Mouse (Mus musculus): ENCODE measurements around the gene Sephs1.

Gene Sephs1

DNA sequence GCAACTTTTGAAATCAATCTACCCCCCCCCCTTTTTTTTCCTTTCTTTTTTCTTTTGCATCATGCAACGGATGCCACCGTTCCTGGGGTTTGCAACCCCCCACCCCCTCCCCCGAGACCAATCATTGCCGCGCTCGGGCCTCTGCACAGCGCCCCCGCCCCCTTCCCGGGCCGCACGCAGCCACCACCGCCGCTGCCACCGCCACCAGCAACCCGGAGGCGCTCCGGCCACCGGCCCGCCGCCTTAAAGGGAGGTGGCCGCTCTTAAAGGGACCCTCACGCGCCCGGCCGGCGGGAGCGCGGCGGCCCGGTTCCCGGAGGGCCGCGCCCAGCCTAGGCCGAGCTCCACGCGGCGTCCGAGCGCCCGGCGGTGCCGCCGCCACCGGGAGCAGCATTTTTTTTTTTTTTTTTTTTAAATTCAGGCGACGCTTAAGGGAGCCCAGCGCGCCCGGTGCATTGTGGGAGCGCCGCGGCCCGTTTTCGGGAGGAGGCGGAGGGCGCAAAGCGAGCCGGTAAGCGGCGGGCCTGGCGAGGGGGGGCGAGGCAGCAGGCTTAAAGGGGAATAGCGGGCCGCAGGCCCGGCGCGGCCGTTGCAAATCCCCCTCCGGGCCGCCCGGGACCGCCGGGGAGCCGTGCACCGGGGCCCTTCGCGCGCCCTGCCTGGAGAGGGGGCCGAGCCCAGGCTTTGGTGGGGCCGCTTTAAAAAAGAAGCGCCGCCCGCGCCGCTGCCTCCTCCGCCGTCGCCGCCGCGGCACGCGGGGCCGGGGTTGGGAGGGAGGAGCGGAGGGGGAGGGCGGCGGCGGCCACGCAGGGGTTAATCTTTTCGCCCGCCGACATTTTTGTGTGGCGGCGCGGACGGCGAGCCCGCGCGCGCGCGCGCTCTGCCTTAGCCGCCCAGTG lies at the start of gene Sephs1:
Gene Sephs1 (plus strand): TSS at position 215 of the 899 bp plus-strand sequence.
- peak; percentile 85 to 90 for DNase-seq

- no peak for DNase-seq
Observed at GRCm38 (mm10) chr2:4832166-4832565, 49.2 kb upstream of the Sephs1 start.

DNA sequence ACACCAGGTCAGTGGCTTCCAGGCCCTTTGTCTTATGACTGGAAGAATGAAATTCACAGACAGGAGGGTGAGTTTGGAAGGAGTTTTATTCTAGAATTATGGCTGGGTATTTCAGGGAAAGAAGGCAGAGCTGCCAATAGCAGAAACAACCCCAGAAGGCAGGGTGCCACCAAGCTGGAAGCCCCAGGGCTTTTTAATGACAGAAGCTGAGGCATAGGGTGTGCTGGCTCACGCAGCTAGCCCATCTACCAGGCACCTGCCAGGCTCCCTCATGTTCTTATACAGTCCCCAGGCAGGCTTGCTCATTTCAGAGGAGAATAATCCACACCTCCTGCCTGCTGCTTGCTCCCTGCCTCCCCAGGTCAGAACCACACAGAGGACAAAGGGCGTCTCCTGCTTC lies 31.9 kb upstream of the Sephs1 start:
- DNase-seq = no peak

GRCm38 (mm10) chr2:4857186-4857585 lies 24.2 kb upstream of the Sephs1 start:
- DNase-seq = no peak

GRCm38 (mm10) chr2:4858161-4858560 lies 23.2 kb upstream of the Sephs1 start:
- DNase-seq = no peak

- DNase-seq = peak; percentile 74 to 83
Observed at GRCm38 (mm10) chr2:4864008-4864816, 17.2 kb upstream of the Sephs1 start.

DNA sequence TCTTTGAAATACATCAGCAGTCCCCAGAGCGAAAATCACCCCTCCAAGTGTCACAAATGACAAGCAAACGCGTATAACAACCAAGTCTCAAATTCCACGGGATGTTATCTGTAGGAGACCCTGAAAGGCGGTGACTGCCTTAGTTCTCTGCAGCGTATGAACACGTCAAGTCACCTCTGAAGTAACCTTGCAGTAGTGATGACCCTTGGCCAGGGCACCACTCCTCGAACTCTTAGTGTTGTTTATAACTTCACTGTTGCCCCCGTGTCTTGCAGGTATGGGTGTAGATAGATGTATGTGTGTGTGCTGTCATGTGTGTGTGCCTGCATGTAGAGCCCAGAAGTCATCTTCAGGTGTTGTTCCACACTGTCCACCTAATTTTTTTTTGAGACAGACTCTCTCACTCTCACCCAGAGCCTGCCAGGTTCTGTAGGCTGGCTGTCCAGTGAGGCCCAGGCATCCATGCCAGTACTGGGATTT lies 16.5 kb upstream of the Sephs1 start:
- no peak for DNase-seq

GRCm38 (mm10) chr2:4868028-4868725 lies 13.2 kb upstream of the Sephs1 start:
- no peak for DNase-seq

GRCm38 (mm10) chr2:4872740-4873139 lies 8.6 kb upstream of the Sephs1 start:
- no peak for DNase-seq

DNA sequence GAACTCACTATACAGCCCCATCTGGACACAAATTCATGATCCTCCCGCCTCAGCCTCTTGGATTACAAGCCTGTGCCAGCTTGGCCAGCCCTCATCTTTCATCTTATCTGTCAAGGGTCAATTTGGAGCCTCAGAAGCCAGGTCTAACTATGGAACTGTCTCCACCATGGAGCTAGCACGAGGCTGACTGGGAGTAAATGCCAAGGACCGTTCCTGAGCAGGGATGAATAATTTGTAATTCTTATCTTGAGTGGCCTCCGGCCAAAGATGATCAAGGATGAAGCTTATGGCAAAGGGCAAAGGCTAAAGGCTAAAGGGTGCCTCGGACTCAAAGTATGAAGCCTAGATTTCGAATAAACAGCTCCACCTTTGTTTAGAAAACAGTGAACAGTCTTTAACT lies 8.0 kb upstream of the Sephs1 start:
- no peak for DNase-seq

GRCm38 (mm10) chr2:4875090-4875489 lies 6.3 kb upstream of the Sephs1 start:
- no peak for DNase-seq

GRCm38 (mm10) chr2:4876131-4876530 lies 5.2 kb upstream of the Sephs1 start:
- no peak for DNase-seq

GRCm38 (mm10) chr2:4880737-4881349 lies 521 bp upstream of the Sephs1 start:
- peak; percentile 42 for DNase-seq

GRCm38 (mm10) chr2:4882249-4882791 lies 956 bp downstream of the Sephs1 start:
- DNase-seq = peak; percentile 71 to 75

DNA sequence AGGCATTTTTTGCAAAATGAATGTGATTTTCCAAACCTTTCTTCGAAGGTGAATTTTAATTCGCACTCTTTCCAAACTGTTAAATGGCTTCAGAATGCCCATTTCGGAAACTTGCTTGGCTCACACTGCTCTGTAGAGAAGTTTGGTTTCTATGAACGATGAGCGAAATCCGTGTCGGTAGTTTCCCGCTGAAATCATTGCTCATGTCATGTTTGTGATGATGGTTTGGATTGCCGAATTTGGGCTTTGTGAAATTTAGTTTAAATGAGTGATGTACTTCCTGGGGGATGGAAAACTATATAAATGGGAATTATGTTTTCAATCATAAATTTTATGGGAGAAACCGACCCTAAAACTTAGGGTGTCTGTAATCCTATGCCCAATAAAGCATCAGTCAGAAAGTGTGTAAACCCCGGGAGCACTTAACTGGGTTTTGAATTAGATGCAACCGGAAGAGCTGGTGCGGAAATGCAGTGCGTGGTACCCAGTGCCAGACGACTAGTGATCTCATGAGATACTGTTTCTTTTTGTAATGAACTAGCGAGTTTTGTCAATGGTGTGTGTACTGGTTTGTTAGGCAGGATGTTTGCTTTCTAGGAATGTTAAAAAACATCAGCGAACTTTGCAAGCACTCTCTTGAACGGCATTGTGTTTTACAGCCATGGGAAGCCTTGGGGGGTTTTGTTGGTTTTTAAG lies 1.8 kb downstream of the Sephs1 start:
- DNase-seq = no peak

DNA sequence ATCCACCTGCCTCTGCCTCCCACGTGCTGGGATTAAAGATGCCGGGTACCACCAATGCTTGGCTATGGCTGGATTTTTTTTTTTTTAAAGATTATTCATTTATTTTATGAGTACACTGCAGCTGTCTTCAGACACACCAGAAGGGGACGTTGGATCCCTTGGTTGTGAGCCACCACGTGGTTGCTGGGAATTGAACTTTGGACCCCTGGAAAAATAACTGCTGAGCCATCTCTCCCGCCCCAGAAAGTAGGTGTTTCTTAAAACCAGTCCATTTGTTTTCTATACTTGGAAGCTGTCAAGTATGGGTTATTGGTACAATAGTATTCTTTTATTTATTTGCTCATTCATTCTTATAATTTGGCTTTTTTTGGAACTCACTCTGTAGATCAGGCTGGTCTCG lies 5.5 kb downstream of the Sephs1 start:
- DNase-seq = no peak

DNA sequence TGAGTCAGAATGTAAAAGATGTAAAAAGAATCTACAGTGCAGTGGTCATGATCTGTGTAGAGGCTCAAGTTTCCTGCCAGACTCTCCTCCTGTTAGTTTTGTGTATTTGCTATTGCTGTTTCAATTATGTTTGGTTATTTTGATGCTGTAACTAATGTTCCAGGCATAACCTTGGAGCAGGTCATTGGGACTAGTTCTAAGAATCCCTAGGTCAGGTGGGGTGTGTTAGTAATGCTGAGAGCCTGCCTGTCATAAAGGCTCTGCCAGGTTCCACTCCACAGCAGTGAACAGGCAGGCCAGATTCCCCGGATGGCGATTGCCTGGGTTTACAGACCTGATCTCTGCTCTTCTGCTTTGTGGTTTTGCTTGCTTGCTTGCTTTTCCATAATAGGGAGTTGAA lies 14.2 kb downstream of the Sephs1 start:
- DNase-seq = no peak

GRCm38 (mm10) chr2:4896970-4897369 lies 15.6 kb downstream of the Sephs1 start:
- no peak for DNase-seq

GRCm38 (mm10) chr2:4900624-4901023 lies 19.3 kb downstream of the Sephs1 start:
- DNase-seq = no peak

DNA sequence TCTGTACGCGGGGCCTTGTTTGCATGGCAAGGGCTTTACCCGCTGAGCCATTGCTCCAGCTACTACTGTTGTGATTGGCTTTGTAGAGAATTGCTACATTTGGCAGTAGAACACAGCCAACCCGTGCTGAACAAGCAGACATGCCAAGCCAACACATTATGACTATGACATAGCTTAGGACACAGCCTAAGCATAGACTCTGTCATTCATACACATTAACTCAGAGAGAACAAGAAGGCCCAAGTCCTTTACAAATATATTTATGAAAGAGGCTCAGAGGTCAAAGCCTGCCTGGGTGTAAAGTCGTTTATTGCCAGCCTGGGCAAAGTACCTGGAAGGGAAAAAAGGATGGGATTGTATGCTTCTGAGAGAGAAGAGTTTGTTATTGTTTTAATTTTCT lies 21.0 kb downstream of the Sephs1 start:
- no peak for DNase-seq

DNA sequence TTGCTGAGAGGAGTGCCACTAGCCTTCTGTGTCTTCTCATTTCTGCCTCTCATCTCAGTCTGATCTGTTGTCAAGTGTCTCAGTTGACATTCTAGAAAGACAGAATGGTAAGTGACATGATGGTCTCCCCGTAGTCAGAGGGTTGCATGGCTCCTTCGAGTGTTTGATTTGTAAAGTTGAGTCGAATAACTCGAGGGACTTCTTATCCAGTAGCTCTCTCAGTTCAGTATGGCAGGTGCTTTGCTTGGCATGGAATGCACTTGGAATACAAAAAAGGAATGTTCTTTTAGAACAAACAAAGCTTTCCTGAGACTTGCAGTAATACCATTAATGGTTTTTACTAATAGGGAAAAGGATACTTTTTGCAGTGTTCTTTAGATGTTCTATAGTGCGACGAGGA lies 25.8 kb downstream of the Sephs1 start:
- DNase-seq = no peak

DNA sequence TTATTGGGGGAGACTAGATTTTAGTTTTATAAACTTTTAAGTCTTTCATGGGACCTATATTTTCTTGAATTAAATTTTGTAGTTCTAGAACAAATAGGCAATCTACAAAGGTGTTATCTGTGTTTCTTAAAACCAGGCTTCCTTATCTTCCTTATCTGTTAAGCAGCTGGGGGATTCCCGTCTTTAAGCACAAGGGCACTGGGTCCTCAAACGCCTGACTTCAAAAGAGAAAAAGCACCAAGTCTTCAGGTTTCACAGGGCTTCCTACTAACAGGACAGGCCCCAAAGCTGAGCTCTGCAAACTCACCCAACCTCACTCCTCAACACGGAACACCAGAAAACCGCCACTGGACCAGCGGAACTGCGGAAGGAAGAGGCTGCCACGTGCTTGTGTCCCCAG lies 26.6 kb downstream of the Sephs1 start:
- no peak for DNase-seq

Measured in cerebellum, postnatal 36 days (tissue).